Mouse (Mus musculus) induced T-regulatory cell, adult 2 months (primary cell): ENCODE data around the gene Slc41a3.

Source experiments
- DNase-seq: peaks from one replicate; pipeline ENCODE4 v3.0.0-alpha.2; 2012; ENCODE audit warnings: low read depth

Gene Slc41a3

DNA sequence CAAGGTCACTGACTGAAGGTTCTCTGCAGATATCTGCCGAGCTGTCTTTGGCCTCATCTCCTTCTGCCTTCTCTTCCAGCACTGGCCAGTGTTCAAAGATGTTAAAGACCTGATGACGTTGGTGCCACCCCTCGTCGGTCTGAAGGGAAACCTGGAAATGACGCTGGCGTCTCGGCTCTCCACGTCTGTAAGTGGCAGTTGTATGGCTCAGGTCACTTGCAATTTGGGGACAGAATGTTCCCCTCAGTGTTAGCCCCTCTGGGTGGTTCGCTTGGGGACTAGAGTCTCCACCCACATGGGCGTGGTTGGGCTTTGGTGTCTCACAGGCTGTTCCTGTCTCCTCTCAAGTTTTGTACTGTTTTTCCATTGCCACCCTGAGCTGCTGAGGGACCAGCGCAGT is 20.2 kb downstream of the Slc41a3 start:
- DNase-seq, result no peak

DNA sequence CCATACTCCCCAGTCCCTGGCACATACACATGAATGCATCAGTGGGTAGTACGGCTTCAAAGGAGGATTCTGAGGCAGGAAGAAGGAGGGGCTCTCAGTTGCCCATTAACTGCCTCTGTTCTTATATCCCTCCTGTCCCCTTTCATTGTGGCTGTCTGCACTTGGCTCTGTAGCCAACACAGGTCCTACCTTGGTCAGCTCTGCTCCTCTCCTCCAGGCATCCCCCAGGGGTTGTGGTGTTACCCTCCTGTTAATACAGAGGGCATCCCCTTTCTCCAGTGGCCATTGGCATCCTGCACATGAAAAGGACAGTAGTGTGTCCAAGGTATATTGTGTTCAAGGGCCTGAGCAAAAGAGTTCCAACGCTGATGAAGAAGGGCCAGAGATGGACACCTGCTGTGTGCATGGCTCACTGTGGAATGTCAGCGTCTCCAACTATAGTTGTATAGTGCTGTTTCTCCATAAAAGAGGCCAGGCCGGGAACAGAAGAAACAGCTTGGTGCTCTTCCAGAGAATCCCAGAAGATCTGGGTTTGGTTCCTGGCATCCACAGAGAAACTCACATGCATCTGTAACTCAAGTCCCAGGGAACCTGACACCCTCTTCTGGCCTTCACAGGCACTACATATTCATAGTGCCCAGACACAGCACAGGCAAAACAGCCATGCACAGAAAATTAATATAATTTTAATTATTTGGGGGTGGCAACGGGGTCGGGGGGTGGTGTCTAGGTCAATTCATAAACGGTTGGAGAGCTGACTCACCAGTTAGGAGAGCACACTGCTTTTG is 20.9 kb downstream of the Slc41a3 start:
- DNase-seq, result no peak

GRCm38 (mm10) chr6:90627556-90627955 is 23.0 kb downstream of the Slc41a3 start:
- DNase-seq, result peak; percentile 46

- DNase-seq, result peak; percentile 63
Observed at GRCm38 (mm10) chr6:90629506-90629905, 25.0 kb downstream of the Slc41a3 start.

DNA sequence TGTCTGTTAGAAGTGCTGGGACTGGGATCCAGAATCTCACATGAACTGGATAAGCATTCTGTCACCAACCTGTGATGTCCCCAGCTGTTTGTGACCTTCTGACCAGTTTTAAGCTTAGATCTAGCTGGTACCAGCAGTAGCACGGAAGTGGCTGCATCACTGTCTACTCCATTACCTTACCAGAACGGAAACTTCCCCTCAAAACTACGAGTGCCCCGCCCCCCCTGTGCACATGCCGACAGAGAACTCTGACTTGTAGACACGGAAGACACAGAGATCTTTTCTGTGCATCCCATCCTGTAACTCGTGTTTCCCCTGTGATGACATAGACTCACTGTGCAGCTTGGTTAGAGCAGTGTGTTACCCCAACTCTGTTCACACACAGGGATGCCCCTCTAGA is 25.9 kb downstream of the Slc41a3 start:
- DNase-seq, result peak; percentile 74

GRCm38 (mm10) chr6:90632526-90632925 is 28.0 kb downstream of the Slc41a3 start:
- peak; percentile 43 for DNase-seq

- no peak for DNase-seq
Observed at GRCm38 (mm10) chr6:90635081-90635480, 30.6 kb downstream of the Slc41a3 start.

DNA sequence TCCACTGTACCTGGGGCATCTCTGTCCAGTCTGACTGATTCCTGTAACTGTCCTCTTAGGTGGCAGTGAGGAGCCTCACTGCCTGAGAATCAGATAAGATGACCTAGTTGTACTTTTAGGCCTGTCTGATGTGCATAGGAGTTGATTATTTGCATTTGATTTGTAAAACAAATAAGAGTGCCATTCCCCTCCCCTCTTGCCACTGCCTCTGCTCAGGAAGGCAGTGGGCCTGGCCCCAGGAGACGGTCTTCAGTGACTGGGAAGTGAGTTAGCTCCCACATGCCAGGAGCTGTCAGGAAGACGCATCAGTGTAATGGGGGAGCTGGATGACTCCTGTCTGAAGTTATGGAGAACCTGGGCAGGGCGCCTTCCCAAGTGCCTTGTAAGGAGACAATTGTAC is 31.1 kb downstream of the Slc41a3 start:
- DNase-seq, result no peak

DNA sequence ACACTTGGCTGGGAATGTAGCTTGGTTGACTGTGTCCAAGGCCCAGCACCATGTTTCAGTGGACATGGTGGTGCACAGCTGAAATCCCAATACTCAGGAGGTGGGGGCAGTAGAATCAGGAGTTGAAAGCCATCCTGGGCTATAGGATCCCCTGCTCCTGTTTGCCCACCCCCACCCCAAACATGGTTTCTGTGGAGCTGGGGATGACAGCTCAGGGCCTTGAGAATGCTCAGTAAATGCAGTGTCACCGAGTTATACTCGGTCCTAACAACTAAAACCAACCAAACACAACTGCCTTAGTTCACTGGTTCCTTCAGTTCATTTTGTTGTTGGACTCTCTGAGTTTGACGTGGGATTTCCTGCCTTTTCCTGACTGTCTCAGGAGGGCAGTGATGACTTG is 38.5 kb downstream of the Slc41a3 start:
- DNase-seq, result no peak

- no peak for DNase-seq
Observed at GRCm38 (mm10) chr6:90644965-90645364, 40.4 kb downstream of the Slc41a3 start.

GRCm38 (mm10) chr6:90648391-90648790 is 43.9 kb downstream of the Slc41a3 start:
- DNase-seq, result no peak

GRCm38 (mm10) chr6:90649279-90649678 is 44.8 kb downstream of the Slc41a3 start:
- no peak for DNase-seq

DNA sequence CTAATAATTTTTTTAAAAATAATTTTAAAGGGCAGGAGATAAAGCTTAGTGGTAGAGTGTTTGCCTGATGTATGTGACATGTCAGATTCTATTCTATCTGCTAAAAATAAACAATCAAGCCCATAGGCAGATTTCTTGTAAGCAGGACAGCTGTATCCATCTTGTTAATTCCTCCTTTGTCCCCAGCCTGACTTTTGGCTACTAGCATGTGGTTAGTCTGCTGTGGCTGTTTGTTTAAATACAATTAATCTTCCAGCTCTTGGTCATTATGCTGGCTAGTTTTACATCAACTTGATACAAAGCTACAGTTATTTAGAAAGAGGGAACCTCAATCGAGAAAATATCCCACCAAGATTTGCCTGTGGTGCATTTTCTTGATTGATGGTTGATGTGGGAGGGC is 46.1 kb downstream of the Slc41a3 start:
- DNase-seq, result no peak

GRCm38 (mm10) chr6:90653736-90654135 is 49.2 kb downstream of the Slc41a3 start:
- DNase-seq, result peak; percentile 44

GRCm38 (mm10) chr6:90656344-90656850 is 51.9 kb downstream of the Slc41a3 start:
- DNase-seq, result peak; percentile 42

GRCm38 (mm10) chr6:90659913-90660312 is 55.4 kb downstream of the Slc41a3 start:
- no peak for DNase-seq

DNA sequence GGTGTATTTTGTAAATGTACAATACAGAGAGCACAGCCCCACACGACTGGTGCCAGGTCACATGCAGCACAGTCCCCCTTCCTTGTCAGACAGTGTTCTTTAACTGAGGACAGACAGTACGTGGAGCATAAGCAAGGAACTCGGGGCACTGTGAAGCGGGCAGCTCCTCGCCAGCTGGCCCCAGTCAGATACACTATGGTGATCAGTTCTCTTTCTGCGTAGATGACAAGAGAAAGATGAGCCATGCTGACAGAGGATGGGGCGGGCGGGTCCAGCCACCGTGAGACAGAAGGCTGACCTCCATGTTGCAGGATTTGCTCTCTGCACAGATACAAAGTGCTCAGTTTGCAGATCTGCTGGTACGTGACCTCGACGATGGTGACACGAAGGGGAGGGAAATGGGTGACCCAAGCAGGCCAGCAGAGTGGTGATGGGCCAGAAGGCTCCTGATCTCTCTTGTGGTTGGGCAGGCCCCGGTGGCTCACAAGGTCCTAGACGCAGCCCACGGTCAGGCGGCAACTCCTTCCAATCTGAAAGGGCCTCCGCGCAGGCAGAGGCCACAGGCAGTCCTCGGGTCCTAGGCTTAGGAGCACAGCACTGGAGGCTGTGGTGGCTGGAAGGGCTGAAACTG is 56.0 kb downstream of the Slc41a3 start:
- no peak for DNase-seq

DNA sequence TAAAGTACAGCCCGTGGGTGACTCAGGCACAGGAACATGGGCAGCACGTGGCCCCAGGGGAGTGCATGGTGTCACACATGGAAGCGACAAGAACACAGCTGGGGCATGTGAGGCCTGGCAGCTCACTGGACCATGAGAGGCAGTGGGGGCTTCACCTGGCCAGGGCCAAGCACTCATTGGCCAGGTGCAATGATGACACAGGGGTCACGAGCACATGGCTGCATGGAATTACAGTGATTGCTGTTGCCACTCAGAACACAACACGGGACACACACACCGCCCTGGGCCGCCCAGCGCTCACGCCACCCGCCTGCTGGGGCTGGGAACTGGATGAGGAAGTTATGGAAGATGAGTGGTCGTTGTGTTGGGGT is 56.5 kb downstream of the Slc41a3 start:
- DNase-seq, result no peak

GRCm38 (mm10) chr6:90662148-90662547 is 57.6 kb downstream of the Slc41a3 start:
- no peak for DNase-seq

DNA sequence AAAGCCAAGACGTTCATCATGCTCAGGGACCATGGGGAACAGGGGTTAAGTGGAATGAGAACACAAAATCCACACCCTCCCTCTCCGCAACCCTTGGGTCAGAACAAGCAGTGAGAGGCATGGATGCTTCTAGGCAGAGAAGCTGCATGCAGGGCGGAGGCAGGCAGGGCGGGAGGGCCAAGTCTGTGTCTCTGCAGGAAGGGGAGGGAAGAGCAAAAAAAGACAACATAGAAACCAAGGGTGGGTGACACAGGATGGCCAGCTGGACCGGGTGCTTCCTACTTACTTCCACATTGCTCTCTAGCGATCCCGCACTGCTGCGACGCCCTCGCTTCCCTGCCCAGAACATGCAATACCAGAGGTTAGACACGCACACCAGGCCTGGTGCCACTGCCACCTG is 59.2 kb downstream of the Slc41a3 start:
- DNase-seq, result no peak

GRCm38 (mm10) chr6:90668693-90669092 is 64.2 kb downstream of the Slc41a3 start:
- DNase-seq, result no peak

- DNase-seq, result no peak
Observed at GRCm38 (mm10) chr6:90678759-90679158, 74.2 kb downstream of the Slc41a3 start.

GRCm38 (mm10) chr6:90680401-90680800 is 75.9 kb downstream of the Slc41a3 start:
- no peak for DNase-seq
